Mouse (Mus musculus) heart, embryonic 13.5 days (tissue): ENCODE results near the gene Bloc1s3. TPM values are rescaled to one million over a fixed set of nuclear protein-coding genes. Genes with fewer than 3 reads are reported as not detected.
A peak's percentile ranks its signal among the peaks of the same experiment; 100 is the strongest.

Experiments
- ATAC-seq: fragments of 200-750 bp; cut with Nextera tagmentation; 2 replicates; pipeline ENCODE4 v1.8.0; 2017; ENCODE audit warnings: moderate TSS enrichment; ENCODE audit not compliant: insufficient number of reproducible peaks, low FRiP score, low TSS enrichment; ENCODE audit errors: extremely low read depth
- H3K27ac ChIP-seq: fragments of 300-500 bp; sonication (generic); replicated peaks from 2 replicates; pipeline ENCODE4 v1.5.1; 2015; ENCODE audit warnings: moderate library complexity, mild to moderate bottlenecking, inconsistent platforms
- H3K27me3 ChIP-seq: fragments of 300-500 bp; sonication (generic); replicated peaks from 2 replicates; pipeline ENCODE4 v1.6.1; 2015; ENCODE audit warnings: mild to moderate bottlenecking, inconsistent platforms
- H3K36me3 ChIP-seq: fragments of 300-500 bp; sonication (generic); 2 replicates; pipeline ENCODE4 v1.6.1; 2015; ENCODE audit warnings: mild to moderate bottlenecking, inconsistent platforms
- H3K4me1 ChIP-seq: fragments of 300-500 bp; sonication (generic); 2 replicates; pipeline ENCODE4 v1.6.1; 2015; ENCODE audit warnings: inconsistent platforms
- H3K4me2 ChIP-seq: fragments of 300-500 bp; sonication (generic); 2 replicates; pipeline ENCODE4 v1.6.1; 2015; ENCODE audit warnings: inconsistent platforms, mild to moderate bottlenecking, moderate library complexity
- H3K4me3 ChIP-seq: fragments of 300-500 bp; sonication (generic); 2 replicates; pipeline ENCODE4 v1.5.1; 2015; ENCODE audit warnings: moderate library complexity, mild to moderate bottlenecking, inconsistent platforms
- H3K9ac ChIP-seq: fragments of 300-500 bp; sonication (generic); 2 replicates; pipeline ENCODE4 v1.6.1; 2015; ENCODE audit warnings: inconsistent platforms, mild to moderate bottlenecking, moderate library complexity
- H3K9me3 ChIP-seq: fragments of 300-500 bp; sonication (generic); 2 replicates; pipeline ENCODE4 v1.6.1; 2016; ENCODE audit warnings: inconsistent platforms
- WGBS: fragments of 180-500 bp; shearing (Covaris S2); methylation state at CpG from one replicate; pipeline ENCODE4 v1.1.7; 2015; ENCODE audit warnings: mixed read lengths; 5-methylcytosine and 5-hydroxymethylcytosine counted together
- polyA plus RNA-seq: library from polyadenylated mRNA; unstranded; fragments of >200 nt; fragmentation: Nextera tagmentation; extraction: Ambion mirVana; gene quantifications from 2 replicates; pipeline ENCODE4 v1.2.1, GENCODE M21; 2015

The Bloc1s3 gene
- polyA plus RNA-seq, 1 experiment from 2014 or later: 1.5 TPM

DNA sequence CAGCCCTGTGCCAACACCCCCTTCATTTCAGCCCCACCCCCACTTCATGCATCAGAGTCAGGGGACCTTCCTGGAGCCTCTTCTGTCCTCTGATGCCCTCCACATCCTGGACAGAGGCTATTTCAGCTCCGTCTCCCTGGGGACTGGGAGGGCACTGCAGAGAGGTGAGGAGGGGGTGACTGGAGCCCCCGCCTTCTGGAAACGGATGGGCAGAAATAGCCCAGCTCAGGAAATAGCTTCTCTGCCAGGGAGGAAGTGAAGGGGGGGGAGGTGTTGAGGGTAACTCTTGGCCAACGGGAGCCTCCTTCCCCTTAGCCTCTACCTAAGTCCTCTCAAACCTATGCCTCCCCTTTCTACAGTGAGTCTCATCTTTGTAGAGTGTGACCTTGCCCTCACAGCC, 35.8 kb downstream of the Bloc1s3 start:
- Histone ChIP-seq H3K27ac (no peak overlapping the region), H3K27me3 (peaks cover 97% of the 10 kb centered on the region), H3K9ac (no peak overlapping the region), H3K4me3 (no peak overlapping the region), H3K4me1 (peaks cover 21% of the 10 kb centered on the region), H3K36me3 (no peaks in the 10 kb centered on the region), H3K9me3 (no peaks in the 10 kb centered on the region), H3K4me2 (no peak overlapping the region)
- no peak for ATAC-seq
- 25% methylated on average over 4 of the region's 4 CpGs for WGBS

GRCm38 (mm10) chr7:19470308-19470707, 37.9 kb downstream of the Bloc1s3 start:
- Histone ChIP-seq H3K4me1 (peaks cover 23% of the 10 kb centered on the region), H3K27me3 (peaks cover 97% of the 10 kb centered on the region), H3K36me3 (no peaks in the 10 kb centered on the region), H3K4me3 (no peak overlapping the region), H3K9ac (no peak overlapping the region), H3K27ac (no peak overlapping the region), H3K4me2 (no peak overlapping the region), H3K9me3 (no peaks in the 10 kb centered on the region)
- 19% methylated on average over 14 of the region's 14 CpGs for WGBS
- no peak for ATAC-seq

DNA sequence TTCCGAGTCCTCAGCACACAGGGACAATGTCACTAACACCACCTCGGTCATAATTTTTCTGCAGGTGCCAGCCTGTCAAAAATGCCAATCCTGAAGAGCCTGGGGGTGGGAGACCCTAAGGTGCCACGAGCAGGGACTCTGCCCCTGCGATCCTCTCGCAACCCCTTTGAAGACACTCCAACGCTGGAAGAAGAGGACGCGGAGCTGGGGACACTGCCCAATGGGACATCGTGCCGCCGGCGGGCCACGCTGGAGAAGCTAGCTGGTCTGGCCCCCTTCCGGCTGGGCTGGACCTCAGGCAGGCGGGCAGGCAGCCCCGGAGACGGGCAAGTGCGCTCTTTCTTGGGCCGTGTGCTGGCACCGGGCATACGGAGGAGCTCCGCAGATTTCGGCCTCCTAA, 38.8 kb downstream of the Bloc1s3 start:
- Histone ChIP-seq H3K27ac (no peak overlapping the region), H3K4me3 (peak overlapping the region; percentile 12; the same call in 1 of the 2 replicates), H3K9ac (no peak overlapping the region), H3K36me3 (no peaks in the 10 kb centered on the region), H3K27me3 (peaks cover 94% of the 10 kb centered on the region), H3K9me3 (no peaks in the 10 kb centered on the region), H3K4me1 (peaks cover 31% of the 10 kb centered on the region), H3K4me2 (0 out of 2 replicates have a peak overlapping the region, but pooled peaks have one; percentile 20)
- 30% methylated on average over 23 of the region's 23 CpGs for WGBS
- ATAC-seq: no peak

GRCm38 (mm10) chr7:19468279-19468678, 39.9 kb downstream of the Bloc1s3 start:
- 70% methylated on average over 12 of the region's 12 CpGs for WGBS
- no peak for ATAC-seq
- Histone ChIP-seq H3K4me2 (no peak overlapping the region), H3K36me3 (no peaks in the 10 kb centered on the region), H3K4me3 (no peak overlapping the region), H3K9ac (no peak overlapping the region), H3K9me3 (no peaks in the 10 kb centered on the region), H3K27ac (no peak overlapping the region), H3K4me1 (peaks cover 30% of the 10 kb centered on the region), H3K27me3 (peaks cover 83% of the 10 kb centered on the region)

DNA sequence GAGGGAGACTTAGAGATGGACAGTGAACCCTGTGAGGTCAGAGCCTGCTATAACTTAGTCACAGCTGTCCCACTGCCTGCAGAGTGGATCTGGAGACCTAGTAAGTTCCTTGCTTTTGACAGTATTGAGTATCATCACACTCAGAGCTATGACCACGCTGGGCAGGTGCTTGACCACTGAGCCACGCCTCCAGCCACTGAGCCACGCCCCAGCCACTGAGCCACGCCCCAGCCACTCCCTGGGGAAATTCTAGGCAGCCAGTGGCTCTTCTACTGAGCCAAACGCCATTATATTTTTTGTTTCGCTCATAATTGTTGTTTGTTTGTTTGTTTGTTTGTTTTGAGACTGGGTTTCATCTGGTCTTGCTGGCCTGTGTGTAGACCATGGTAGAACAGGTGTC, 40.5 kb downstream of the Bloc1s3 start:
- no peak for ATAC-seq
- no peaks in the 10 kb centered on the region for H3K36me3 ChIP-seq
- peaks cover 76% of the 10 kb centered on the region for H3K27me3 ChIP-seq
- no peak overlapping the region for H3K27ac ChIP-seq
- peaks cover 34% of the 10 kb centered on the region for H3K4me1 ChIP-seq
- 43% methylated on average over 6 of the region's 6 CpGs for WGBS
- no peak overlapping the region for H3K4me2 ChIP-seq
- no peak overlapping the region for H3K4me3 ChIP-seq
- no peaks in the 10 kb centered on the region for H3K9me3 ChIP-seq
- H3K9ac ChIP-seq: no peak overlapping the region

DNA sequence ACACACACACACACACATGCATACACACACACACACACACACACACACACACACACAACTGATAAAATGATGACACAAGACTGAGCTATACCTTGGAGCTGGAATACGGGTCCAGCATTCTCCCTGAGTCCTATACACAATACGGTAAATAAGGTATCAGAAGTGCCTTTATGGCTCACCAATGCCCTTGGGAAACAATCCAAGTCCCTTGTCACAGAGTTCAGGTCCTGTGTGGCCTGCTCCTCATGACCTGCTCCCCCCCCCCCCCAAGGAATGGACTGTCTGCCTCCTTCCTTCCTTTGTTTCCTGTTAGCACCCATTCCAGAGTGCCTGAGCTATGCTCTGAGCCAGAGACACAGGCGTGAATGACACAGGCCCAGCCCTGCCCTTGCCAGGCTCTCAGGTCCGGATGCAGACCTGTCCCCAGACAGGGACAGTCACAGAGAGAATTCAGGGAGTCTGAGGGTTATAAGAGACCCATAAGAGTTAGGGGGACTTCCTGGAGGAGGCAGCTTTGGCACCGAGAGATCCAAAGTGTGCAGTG, 41.5 kb downstream of the Bloc1s3 start:
- H3K27ac ChIP-seq: no peak overlapping the region
- no peaks in the 10 kb centered on the region for H3K36me3 ChIP-seq
- 47% methylated on average over 5 of the region's 5 CpGs for WGBS
- peaks cover 33% of the 10 kb centered on the region for H3K4me1 ChIP-seq
- no peak for ATAC-seq
- H3K4me2 ChIP-seq: no peak overlapping the region
- H3K27me3 ChIP-seq: peaks cover 67% of the 10 kb centered on the region
- no peak overlapping the region for H3K4me3 ChIP-seq
- H3K9ac ChIP-seq: no peak overlapping the region
- no peaks in the 10 kb centered on the region for H3K9me3 ChIP-seq

DNA sequence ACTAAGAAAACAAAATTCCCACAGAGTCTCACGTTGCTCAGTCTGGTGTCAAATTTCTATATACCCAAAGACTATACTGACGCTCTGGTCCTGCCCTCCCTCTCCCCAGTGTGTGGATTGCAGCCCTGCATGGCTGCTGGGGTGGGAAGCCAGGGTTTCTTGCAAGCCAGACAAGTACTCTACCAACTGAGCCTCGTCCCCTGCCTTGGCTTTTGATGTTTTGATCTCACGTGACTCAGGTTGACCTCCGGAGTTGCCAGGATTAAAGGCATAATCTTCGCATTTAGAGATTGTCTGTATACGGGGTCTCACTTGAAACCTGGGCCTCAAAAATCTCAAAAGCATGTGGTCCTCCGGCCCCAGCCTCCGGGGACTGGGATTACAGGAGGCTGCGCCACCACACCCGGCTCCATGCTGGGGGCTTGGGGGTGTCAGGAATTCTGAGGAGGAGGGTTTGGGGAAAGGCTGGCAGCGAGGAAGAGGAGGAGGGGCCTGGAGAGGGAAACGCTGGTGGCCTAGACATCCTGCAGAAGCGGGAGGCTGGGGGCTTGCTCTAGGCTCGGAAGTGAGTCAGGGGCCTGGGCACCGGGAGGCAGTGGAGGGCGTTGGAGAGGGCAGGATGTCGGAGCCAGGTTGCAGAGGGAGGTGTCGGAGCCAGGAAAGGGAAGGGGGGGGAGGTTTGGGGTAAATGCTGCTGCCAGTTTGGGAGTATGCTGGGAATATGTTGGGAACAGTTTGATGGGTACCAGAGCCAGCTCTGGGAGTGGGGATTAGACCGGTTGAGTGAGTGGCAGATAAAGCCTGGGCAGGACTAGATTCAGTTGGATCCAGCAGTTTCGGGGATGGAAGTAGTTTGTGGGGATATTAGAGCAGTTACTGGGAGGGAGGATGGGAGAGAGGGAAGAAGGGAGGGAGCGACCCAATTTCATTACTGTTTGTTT, 43.5 kb downstream of the Bloc1s3 start:
- WGBS: 11% methylated on average over 22 of the region's 22 CpGs

DNA sequence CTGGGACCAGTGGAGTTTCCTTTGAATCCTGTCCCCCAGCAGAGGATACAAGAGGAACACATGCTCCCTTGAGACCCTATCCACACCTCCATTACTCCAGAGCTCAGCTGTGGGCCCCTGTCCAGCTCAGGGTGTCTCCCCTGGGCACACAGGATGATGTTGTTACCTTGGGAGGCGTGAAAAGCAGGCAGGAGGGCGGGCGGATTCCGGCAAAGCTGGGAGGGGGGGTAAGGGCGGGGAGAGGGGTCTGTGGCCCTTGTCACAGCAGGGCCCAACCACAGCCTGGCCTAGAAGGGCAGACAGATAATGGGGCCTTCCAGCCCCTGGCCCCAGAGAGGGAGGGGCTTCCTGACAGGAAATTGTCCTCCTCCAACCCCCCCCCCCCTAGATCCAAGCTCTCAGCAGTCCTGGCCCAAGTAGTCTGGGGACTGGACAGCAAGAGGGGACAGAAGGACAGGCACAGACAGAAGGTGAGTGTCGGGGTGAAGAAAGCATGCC, 45.2 kb downstream of the Bloc1s3 start, which contains the start of gene Exoc3l2:
Exoc3l2 (plus strand) TSS at position 448 of the 498 bp plus-strand sequence.
- Histone ChIP-seq H3K27ac (peak within 1 kb of the TSS; percentile 61), H3K27me3 (peaks cover 30% of the 10 kb centered on the region), H3K36me3 (no peaks in the 10 kb centered on the region), H3K4me1 (peaks cover 29% of the 10 kb centered on the region), H3K9ac (peak within 1 kb of the TSS; percentile 69), H3K4me2 (peak within 1 kb of the TSS; percentile 60), H3K4me3 (peak within 1 kb of the TSS; percentile 38), H3K9me3 (no peaks in the 10 kb centered on the region)
- no peak for ATAC-seq
- 21% methylated on average over 6 of the region's 6 CpGs for WGBS

More for the DNA sequence above, 43.5 kb downstream of the Bloc1s3 start:
- H3K4me2 ChIP-seq: peak overlapping the region; percentile 60
- no peaks in the 10 kb centered on the region for H3K9me3 ChIP-seq
- H3K36me3 ChIP-seq: no peaks in the 10 kb centered on the region
- H3K27ac ChIP-seq: peak overlapping the region; percentile 61
- H3K9ac ChIP-seq: peak overlapping the region; percentile 70
- no peak for ATAC-seq
- peaks cover 29% of the 10 kb centered on the region for H3K4me1 ChIP-seq
- H3K27me3 ChIP-seq: peaks cover 46% of the 10 kb centered on the region
- H3K4me3 ChIP-seq: peak overlapping the region; percentile 38

DNA sequence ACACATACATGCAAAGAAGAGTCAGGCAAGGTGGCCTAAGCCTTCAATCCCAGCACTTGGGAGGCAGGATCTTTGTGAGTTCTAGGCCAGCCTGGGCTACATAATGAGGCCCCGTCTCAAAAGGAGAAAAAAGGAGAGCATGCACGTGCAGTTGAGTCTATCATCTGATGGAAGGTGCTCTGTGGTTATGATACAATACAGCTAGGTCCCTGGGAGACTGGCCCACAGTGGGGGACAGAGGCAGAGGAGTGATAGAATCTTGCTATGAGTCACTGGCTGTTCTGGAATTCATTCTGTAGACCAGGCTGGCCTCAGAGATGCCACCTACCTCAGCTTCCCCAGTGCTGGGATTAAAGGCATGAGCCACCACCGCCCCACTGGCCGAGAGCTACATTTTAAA, 45.7 kb downstream of the Bloc1s3 start:
- Histone ChIP-seq H3K4me2 (peak overlapping the region; percentile 60), H3K4me3 (no peak overlapping the region), H3K27ac (peak overlapping the region; percentile 45)

GRCm38 (mm10) chr7:19461488-19461887, 46.7 kb downstream of the Bloc1s3 start:
- Histone ChIP-seq H3K4me2 (no peak overlapping the region), H3K27ac (no peak overlapping the region), H3K4me1 (peaks cover 42% of the 10 kb centered on the region), H3K36me3 (peaks cover 2% of the 10 kb centered on the region; the same call in 1 of the 2 replicates), H3K27me3 (peaks cover 17% of the 10 kb centered on the region), H3K4me3 (no peak overlapping the region), H3K9ac (no peak overlapping the region), H3K9me3 (no peaks in the 10 kb centered on the region)
- 10% methylated on average over 6 of the region's 6 CpGs for WGBS
- ATAC-seq: no peak

More for the DNA sequence above, 45.7 kb downstream of the Bloc1s3 start:
- H3K9me3 ChIP-seq: no peaks in the 10 kb centered on the region
- peaks cover 32% of the 10 kb centered on the region for H3K4me1 ChIP-seq
- 54% methylated on average over 4 of the region's 4 CpGs for WGBS
- peaks cover 25% of the 10 kb centered on the region for H3K27me3 ChIP-seq
- H3K36me3 ChIP-seq: no peaks in the 10 kb centered on the region
- H3K9ac ChIP-seq: peak overlapping the region; percentile 69; the same call in 1 of the 2 replicates
- ATAC-seq: no peak

DNA sequence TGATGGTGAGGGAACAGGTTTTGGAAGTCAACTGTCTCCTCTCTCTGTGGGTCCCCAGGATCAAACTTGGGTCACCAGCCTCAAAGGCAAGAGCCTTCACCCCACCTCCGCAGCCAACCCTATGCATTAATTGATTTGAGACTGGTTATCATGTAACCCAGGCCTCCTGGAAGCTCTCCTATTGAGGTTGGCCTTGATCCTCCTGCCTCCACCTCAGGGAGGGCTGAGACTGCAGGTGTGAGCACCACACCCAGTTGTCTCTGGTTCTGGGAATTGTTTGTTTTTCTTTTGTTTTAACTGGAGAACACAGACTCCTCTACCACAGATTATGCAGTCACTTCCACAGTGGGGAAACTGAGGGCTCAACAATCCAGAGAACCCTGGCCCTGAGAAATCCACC, 47.7 kb downstream of the Bloc1s3 start:
- Histone ChIP-seq H3K9ac (no peak overlapping the region), H3K4me3 (no peak overlapping the region), H3K4me2 (no peak overlapping the region), H3K36me3 (peaks cover 11% of the 10 kb centered on the region), H3K9me3 (no peaks in the 10 kb centered on the region), H3K4me1 (peaks cover 51% of the 10 kb centered on the region), H3K27me3 (peaks cover 8% of the 10 kb centered on the region), H3K27ac (no peak overlapping the region)
- no peak for ATAC-seq
- 68% methylated on average over 1 of the region's 1 CpGs for WGBS
